Mouse (Mus musculus): ENCODE measurements at regions not wholly inside any gene's neighbourhood (a gene's known extent, or its start where the extent isn't known, plus 50 kb on each side); places are given as distances from the start of the nearest gene placed in this dataset.

DNA sequence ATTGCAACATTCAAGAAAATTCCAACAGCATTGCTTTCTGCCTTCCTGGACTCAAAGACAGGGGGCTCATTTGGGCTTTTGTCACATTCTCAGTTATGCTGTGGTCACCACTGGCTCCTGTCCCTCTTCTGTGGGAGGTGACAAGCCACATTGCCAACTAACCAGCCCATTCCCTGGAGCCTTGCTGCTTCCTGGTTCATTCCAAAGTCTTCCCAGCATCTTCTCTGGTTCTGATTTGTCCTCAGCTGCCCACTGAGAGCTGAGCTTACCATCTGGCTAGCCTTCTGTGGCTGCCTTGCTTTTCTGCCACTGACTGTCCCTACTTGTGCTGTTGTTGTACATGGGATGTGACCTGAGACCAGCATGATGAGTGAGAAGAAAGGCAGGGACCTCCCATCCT lies 111.0 kb downstream of the Cxcl12 start:
- no peak for DNase-seq (ENCODE audit: low read depth, low spot score)

DNA sequence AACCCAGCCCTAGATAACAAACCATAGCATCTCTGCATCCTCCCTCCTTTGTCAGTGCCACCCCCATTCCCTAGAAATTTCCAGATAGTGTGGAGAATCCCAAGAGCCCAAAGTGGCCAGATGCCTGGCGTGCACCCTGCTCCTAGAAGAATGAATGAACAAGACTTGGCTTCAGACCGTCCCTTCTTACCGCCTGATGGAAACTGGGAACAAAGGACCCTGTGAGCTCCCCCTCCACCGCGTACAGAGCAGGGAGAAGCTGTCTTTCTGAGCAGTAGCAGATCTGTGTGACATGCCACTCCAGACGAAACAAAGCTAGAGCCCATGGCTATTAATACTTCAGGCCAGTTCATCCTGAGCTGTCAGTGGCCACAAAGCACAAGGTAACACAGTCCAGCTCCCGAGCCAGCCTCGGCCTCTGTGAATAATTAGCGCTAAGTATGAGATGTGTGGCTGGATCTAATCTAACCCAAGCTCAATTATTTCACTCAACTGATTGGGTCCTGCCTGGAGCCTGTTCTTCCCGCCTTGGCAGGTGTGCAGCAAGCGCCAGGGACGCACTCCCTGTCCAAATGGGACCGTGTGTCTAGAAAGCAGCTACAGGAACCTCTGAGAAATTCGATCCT lies 111.6 kb downstream of the Cxcl12 start:
- DNase-seq (ENCODE audit: low read depth, low spot score) = no peak

DNA sequence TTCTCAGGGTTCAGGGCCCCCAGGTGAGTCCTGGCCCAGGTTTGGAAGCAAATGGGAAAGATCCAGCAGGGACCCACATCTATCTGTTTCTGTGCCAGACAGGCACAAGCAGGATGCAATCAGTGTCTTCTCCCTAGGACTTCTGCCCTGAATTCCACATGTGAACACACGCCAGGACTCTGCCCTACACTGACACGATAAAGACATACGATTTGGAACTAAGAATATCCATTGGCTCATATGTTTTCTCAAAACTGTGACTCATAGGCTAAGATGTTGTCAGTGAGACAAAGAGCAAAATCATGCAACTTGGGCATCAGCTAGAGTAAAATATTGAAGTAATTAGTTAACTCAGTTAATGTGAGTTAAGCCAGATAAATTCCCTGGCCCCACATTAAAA lies 112.6 kb downstream of the Cxcl12 start:
- no peak for DNase-seq (ENCODE audit: low read depth, low spot score)

GRCm38 (mm10) chr6:117283616-117284015 lies 115.3 kb downstream of the Cxcl12 start:
- DNase-seq (ENCODE audit: low read depth, low spot score) = no peak

GRCm38 (mm10) chr6:117284376-117285106 lies 116.2 kb downstream of the Cxcl12 start:
- no peak for DNase-seq (ENCODE audit: low read depth, low spot score)

DNA sequence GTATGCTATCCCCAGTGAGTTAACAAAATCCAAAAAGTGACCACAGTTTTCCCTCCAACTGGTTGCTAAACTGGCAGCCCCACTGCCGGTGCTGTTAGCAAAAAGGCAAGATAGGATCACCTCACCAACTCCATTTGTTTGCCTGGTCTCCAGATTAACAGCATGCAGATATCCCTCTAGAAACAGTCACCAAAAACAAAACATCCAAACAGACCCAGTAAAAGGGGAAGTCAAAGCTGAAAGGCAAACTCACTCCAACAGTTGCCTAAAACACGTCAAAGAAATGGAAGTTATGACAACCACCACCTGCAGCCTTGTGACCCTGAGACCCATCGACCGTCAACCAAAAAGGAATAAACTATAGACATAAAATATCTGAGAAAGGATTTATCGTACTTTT lies 119.1 kb downstream of the Cxcl12 start:
- no peak for DNase-seq (ENCODE audit: low read depth, low spot score)

DNA sequence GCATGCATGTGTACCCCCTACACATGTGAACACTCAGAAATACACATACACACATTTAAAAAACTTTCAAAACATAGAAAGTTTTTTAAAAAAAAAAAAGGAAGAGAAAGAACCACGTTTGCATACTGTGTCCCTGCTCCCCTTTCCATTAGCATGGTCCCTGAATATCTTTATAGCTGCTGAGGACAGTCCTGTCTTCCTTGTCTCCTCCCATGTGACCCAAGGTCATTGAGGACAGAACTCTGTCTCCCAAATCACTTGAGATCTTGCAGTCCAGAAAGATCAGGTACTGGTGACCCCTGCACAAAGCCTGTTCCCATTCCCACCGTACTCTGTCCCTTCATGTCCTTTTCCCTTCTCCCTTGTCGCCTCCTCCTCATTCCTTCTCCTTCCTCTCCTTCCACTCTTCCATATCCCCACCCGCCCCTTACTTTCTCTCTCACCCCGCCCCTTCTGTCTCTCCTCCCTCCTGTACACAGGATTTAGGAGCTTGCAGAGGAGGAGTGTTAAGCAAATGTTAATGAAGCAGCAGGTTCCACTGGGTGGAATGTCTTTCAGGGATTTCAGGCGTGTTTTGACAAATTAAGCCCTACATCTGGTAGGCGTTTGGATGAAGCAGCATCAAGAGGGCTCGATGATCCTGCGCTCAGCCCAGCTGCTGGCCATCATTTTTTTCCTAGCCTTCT lies 125.6 kb downstream of the Cxcl12 start:
- peak; percentile 80 for DNase-seq (ENCODE audit: low read depth, low spot score)

DNA sequence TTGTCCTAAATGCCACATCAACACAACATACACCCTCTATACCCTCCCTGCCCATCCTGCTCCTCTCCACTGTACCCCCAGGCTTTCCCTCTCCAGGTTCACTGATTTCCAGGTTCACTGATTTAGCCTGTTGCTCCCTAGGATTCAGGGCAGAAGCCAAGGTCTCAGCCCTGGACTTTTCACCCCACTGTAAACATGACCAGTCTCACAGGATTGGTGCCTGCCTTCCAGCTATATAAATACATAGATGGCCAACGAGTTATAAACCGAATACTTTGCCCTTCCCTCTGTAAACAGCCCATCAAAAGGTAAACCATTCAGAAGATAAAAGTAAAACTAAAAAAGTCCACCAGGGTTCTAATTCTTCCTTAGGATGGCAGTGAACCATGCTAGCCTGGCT lies 129.6 kb downstream of the Cxcl12 start:
- DNase-seq (ENCODE audit: low read depth, low spot score) = no peak

- DNase-seq (ENCODE audit: low read depth, low spot score) = no peak
These were observed 131.4 kb downstream of the Cxcl12 start for GRCm38 (mm10) chr6:117299503-117300288.

DNA sequence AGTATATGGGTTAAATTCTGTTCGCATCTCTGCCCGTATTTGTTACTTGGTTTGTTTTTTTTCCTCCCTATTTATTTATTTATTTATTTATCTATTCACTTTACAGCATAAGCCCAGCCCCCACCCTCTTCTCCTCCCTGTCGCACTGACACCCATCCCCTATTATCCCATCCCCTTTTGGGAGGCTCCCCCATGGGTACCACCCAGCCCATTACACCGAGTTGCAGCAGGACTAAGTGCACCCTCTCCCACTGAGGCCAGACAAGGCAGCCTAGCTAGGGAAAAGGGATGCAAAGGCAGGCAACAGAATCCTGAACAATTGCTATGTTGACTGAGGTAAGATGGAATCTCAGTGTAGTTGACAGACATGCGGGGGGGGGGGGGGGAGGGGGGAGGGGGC lies 135.0 kb downstream of the Cxcl12 start:
- no peak for DNase-seq (ENCODE audit: low read depth, low spot score)

DNA sequence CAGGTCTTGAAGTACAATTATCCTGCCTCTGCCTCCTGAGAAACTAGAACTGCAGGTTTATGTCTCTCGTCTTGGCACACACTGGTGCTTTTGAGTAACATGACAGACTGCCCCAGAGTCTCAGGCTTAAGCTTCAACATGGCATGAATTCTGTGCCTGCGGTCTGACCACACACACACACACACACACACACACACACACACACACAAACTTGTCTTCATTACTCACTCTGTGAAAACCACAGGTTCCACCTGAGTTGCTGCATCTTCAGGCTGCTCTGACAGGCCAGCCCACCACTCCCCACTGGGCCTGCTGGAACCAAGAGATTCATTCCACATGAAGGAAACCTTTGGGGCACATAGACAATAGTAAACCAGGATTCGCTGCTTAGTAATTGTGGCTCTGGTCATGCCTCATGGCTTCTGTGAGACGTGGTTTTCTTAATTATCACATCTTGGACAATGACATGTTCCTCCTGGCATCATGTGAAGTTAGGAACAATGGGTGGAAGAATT lies 137.5 kb downstream of the Cxcl12 start:
- no peak for DNase-seq (ENCODE audit: low read depth, low spot score)

- no peak for DNase-seq (ENCODE audit: low read depth, low spot score)
These were observed 140.3 kb downstream of the Cxcl12 start for GRCm38 (mm10) chr6:117308636-117309035.

DNA sequence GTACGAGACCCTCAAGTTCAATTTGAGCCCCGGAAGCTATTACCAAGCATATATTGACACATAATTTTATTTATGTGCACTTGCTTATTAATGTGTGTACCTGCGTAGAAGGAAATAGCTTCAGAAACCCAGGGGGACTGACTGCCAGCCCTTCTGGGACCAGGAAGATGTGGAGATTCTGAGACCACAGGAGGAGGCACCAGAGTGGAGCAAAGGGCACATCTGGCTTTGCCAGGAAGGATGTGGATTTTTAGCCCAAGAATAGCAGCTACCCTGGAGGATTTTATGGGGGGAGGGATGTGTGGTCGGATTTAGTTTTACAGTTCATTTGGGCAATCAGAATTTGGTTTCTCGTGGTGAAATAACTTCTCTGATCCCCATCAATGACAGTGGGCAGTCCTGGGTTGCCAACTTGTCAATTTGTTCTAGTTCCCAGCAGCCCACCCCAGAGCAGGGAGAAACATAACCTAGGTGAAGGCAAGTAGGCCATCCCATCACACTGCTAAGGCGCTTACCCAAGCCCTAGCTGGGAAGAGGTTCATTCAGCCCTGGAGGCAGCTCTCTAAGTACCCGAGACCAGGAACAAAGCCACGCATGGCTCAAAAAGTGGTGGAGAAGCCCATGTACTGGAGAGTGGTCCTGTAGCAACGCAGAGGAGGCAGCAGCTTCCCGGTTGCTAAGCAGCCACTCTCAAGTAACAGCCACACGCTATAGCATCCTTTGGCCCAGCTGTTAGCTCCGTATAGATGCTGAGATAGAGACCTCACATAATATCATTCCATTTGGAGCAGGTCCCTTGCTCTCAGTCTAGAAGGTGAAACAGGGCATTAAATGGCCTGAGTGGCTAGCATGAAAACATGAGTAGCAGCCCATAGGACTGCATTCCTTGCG lies 144.8 kb downstream of the Cxcl12 start:
- DNase-seq (ENCODE audit: low read depth, low spot score) = no peak

GRCm38 (mm10) chr6:117313944-117314566 lies 145.7 kb downstream of the Cxcl12 start:
- DNase-seq (ENCODE audit: low read depth, low spot score) = no peak

DNA sequence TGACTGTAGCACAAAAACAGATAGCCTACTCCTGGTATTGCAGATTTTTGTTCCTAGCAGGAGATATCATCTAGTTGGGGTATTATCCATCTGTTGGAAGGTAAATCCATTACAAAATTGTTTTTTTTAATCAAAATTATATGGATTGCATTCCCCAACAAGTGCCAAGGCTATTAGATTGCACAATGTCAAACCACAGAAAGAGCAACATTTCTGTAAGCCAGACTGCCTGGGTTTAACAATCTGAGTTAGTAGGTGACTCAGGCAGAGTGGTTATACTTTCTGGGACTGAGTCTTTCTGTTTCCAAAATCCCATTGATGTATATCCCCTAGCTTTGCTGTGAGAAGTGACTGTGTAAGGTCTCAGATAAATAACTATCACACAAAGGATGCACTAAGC lies 155.0 kb downstream of the Cxcl12 start:
- no peak for DNase-seq (ENCODE audit: low read depth, low spot score)

GRCm38 (mm10) chr6:117323850-117324249 lies 155.5 kb downstream of the Cxcl12 start:
- no peak for DNase-seq (ENCODE audit: low read depth, low spot score)

DNA sequence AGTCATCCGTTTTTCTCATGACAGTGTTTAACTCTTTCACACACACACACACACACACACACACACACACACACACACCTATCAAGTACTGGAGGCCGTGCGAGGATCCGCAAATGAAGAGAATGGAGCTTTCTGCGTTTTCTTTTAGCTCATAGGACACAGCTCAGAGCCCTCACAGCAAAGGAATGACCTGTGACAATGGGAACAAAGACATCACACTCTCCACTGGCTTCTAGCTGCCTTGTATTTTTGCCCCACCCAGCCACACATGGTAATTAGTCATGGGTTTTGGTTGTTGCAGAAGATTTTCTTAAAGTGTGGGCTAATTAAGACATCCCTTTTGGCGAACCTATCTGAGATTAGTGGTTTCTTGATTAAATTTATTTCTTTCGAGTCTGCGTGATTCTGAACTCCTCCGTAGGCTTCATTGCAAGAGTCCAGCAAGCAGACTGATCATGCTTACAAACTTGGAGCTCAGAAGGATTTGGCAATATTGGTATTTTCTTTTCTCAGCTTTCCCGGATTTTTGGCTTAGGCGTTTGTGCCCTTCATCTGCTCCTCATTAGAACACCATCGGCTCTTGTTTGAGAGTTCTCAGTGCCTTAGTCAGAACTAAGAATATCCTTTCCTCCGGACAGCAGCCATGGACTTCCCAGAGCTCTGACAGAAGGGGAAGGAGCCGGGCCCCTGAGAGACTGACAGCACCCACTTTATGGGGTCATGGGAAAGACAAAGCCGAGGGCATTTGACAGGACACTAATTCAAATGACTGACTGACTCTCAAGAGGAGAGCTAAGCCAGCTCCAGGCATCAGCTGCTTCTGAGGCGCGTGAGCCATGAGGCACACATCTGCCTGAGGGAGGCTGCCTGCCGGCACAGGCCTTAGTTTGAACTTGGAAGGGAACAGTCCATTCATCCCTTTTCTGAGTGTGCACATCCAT lies 158.8 kb downstream of the Cxcl12 start:
- DNase-seq (ENCODE audit: low read depth, low spot score) = no peak

DNA sequence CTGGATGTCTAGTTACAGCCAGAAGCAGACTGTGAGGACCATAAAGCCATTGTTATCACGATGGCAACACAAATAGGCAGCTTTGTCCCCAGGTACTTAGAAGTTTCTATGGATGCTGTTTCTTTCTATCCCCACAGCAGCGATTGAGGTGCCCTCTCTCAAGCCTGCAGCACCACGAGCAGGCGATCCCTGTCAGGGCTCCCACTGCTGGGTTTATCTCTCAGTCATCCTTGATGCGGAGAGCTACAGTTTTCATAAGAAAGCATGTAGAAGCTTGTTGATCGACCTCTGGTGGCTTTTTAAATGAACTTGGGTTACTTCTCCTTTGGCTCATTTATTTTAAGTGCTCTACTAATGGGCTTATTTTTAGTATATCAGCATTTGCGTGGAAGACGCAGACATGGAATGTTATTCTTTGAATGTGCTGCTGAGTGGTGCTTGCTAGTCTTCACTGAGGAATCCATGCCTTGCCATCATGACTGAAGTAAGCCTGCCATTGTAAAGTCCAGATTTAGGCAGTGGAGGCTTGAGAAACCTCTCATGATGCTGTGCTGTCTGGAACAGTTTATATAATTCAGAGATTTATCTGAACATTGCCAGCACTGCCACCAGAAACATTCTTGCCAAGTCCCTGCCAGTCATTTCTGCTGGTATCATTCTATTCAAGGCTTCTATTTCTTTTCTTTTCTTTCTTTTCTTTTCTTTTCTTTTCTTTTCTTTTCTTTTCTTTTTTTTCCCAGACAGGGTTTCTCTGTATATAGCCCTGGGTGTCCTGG lies 161.0 kb downstream of the Cxcl12 start:
- no peak for DNase-seq (ENCODE audit: low read depth, low spot score)

DNA sequence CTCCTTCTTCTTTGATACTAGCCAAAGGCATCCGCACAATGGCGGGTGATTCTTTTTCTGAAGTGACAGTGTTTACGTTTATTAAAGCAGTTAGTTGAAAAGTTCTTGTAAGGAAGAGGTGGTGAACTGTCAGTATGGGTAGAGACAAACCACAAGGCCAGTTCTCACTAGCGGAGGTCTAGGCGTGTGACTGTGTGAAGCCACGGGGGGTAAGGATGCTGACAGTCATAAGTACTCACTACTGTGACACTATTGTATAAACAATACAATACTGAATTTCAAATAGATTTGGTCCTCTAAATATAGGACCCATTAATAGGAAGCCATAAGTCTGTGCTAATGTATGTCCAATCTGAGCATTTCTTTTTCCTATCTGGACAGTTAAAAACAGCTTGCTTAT lies 161.9 kb downstream of the Cxcl12 start:
- no peak for DNase-seq (ENCODE audit: low read depth, low spot score)
